Mouse (Mus musculus) kidney, adult 2 months (tissue): ENCODE data around the gene BC048403. TPM values are rescaled to one million over a fixed set of nuclear protein-coding genes. Genes with fewer than 3 reads are reported as not detected.

ENCODE experiments used
- DNase-seq: peaks from one replicate; pipeline ENCODE4 v3.0.0; 2021
- H3K27ac ChIP-seq: fragments of 200-500 bp; 2 replicates; pipeline ENCODE4 v1.5.1; 2012; ENCODE audit warnings: low read depth, low read length, control low read depth, inconsistent platforms; ENCODE audit not compliant: insufficient read depth
- H3K27me3 ChIP-seq: fragments of 200-500 bp; replicated peaks from 2 replicates; pipeline ENCODE4 v1.6.1; 2012; ENCODE audit warnings: mild to moderate bottlenecking, moderate library complexity, low read length, inconsistent platforms; ENCODE audit not compliant: control insufficient read depth, insufficient read depth
- H3K36me3 ChIP-seq: fragments of 200-500 bp; 2 replicates; pipeline ENCODE4 v1.6.1; 2012; ENCODE audit warnings: mild to moderate bottlenecking, moderate library complexity, low read length, inconsistent platforms; ENCODE audit not compliant: control insufficient read depth, insufficient read depth
- H3K4me1 ChIP-seq: fragments of 200-500 bp; 2 replicates; pipeline ENCODE4 v1.6.1; 2011; ENCODE audit warnings: low read length; ENCODE audit not compliant: control insufficient read depth, insufficient read depth
- H3K4me3 ChIP-seq: fragments of 200-500 bp; 2 replicates; pipeline ENCODE4 v1.5.1; 2011; ENCODE audit warnings: mild to moderate bottlenecking, low read depth, low read length, control low read depth; ENCODE audit not compliant: insufficient read depth
- CTCF ChIP-seq: fragments of 200-500 bp; conservative IDR thresholded peaks from 2 replicates; pipeline ENCODE4 v1.5.1; 2011; ENCODE audit warnings: low read depth, mild to moderate bottlenecking, control low read depth, low read length, moderate library complexity, mixed read lengths; ENCODE audit not compliant: insufficient read depth, insufficient read length
- POLR2A ChIP-seq: fragments of 200-500 bp; IDR thresholded peaks from one replicate; pipeline ENCODE4 v1.6.1; 2011; ENCODE audit warnings: low read depth, low read length, control low read depth
- WGBS: fragments of 180-500 bp; shearing (Covaris S2); methylation state at CpG from one replicate; pipeline ENCODE4 v1.1.7; 2018; 5-methylcytosine and 5-hydroxymethylcytosine counted together
- polyA plus RNA-seq: library from polyadenylated mRNA; depleted of rRNA; stranded (reverse); fragments of >200 nt; gene quantifications from 2 replicates; pipeline ENCODE4 v1.2.3, GENCODE M21; 2012

The BC048403 gene
- polyA plus RNA-seq, 1 experiment: 5.5 TPM

- TF ChIP-seq POLR2A (no peak), CTCF (no peak)
These were observed 7.2 kb upstream of the BC048403 start for GRCm38 (mm10) chr10:121732542-121732941.

DNA sequence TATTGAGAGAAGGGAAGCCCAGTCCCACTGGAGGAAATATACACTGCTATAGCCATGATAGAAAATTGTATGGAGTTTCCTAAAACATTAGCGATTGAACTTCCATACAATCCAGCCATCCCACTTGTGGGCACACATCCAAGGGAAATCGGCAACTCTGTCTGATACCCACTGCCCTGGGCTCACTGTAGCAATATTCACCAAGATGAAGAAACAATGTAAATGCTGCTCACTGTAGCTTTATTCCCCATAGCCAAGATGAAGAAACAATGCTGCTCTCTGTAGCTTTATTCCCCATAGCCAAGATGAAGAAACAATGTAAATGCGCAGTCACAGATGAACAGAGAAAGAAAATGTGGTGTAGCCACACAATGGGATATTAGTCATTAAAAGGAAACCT lies 2.5 kb upstream of the BC048403 start:
- H3K27ac ChIP-seq: no peak overlapping the region
- no peak overlapping the region for H3K4me3 ChIP-seq
- no peak for TF ChIP-seq POLR2A
- TF ChIP-seq CTCF: no peak
- no peak for DNase-seq
- 92% methylated on average over 3 of the region's 3 CpGs for WGBS
- H3K36me3 ChIP-seq: no peaks in the 10 kb centered on the region
- H3K27me3 ChIP-seq: no peaks in the 10 kb centered on the region
- no peaks in the 10 kb centered on the region for H3K4me1 ChIP-seq

More at GRCm38 (mm10) chr10:121732542-121732941, 7.2 kb upstream of the BC048403 start:
- WGBS: 88% methylated on average over 9 of the region's 9 CpGs
- no peak overlapping the region for H3K27ac ChIP-seq
- no peaks in the 10 kb centered on the region for H3K4me1 ChIP-seq
- no peaks in the 10 kb centered on the region for H3K36me3 ChIP-seq
- no peak overlapping the region for H3K4me3 ChIP-seq
- no peak for DNase-seq
- no peaks in the 10 kb centered on the region for H3K27me3 ChIP-seq

DNA sequence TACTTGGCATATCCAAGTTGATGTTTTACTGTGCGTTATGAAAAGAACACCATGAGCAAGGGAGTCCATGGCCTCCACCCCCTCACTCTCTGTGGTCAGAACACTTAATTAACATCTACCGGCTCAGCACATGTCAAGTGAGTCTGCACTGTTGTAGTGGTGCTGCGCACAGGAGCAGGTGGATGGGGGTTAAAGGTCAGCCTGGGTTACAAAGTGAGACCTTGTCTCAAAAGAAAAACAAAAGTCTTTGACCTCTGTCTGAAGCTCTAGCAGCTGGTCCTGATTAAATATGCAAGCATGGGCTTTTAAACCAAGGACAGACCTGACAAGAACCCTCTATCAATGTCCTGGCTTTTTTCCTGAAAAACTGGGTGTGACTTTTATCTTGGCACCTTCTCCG lies 2.6 kb downstream of the BC048403 start:
- H3K27me3 ChIP-seq: no peaks in the 10 kb centered on the region
- no peak overlapping the region for H3K4me3 ChIP-seq
- DNase-seq: no peak
- H3K27ac ChIP-seq: no peak overlapping the region
- H3K4me1 ChIP-seq: no peaks in the 10 kb centered on the region
- WGBS: 47% methylated on average over 4 of the region's 4 CpGs
- TF ChIP-seq CTCF (no peak), POLR2A (no peak)
- H3K36me3 ChIP-seq: peaks cover 2% of the 10 kb centered on the region

- no peak for TF ChIP-seq POLR2A
- TF ChIP-seq CTCF: no peak
- H3K4me1 ChIP-seq: no peaks in the 10 kb centered on the region
- no peaks in the 10 kb centered on the region for H3K27me3 ChIP-seq
- DNase-seq: no peak
- no peak overlapping the region for H3K4me3 ChIP-seq
- whole genome bisulfite sequencing: 97% methylated on average over 12 of the region's 12 CpGs
- H3K27ac ChIP-seq: no peak overlapping the region
- peaks cover 4% of the 10 kb centered on the region for H3K36me3 ChIP-seq
These were observed 10.4 kb downstream of the BC048403 start for GRCm38 (mm10) chr10:121750175-121750574.

DNA sequence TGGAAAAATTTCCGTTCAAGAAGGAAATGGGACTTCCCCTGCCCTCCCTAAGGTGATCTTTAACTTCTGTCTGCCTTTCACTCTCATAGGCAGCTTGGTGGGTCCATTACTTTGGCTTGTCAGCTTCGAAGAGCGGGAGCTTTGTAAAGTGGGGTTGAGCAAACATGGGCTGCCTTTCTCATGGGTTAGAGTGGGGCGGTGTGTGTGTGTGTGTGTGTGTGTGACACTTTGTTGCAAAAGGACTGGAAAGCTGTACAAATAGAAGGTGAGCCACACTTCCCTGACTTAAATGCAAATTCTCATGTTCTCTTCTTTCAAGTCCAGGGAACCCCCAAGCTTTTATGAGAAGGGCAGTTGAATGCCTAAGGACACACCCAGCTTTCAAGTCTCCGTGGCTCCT lies 14.5 kb downstream of the BC048403 start:
- Histone ChIP-seq H3K4me3 (no peak overlapping the region), H3K27me3 (no peaks in the 10 kb centered on the region), H3K27ac (no peak overlapping the region), H3K36me3 (peaks cover 2% of the 10 kb centered on the region; the same call in 1 of the 2 replicates), H3K4me1 (no peaks in the 10 kb centered on the region)
- no peak for DNase-seq
- TF ChIP-seq POLR2A (no peak), CTCF (no peak)
- WGBS: 68% methylated on average over 5 of the region's 5 CpGs

DNA sequence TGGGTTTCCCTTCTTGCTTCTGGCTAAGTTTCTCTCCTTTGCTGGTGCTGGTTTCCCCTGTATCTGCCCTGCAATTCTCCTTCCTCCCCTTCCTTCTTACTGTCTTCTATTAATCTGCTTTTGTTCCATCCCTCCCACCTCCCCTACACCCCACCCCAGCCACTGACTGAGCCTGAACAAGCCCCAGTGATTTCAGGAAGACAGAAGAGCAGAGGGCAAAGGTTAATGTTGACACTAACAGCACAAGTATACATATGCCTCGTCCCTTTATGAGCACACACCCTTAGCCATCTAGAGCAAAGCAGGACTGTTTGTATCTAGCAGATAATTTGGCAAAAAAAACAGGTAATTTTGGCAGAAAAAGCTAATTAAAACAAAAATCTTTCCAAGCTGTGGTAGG lies 16.1 kb downstream of the BC048403 start:
- Histone ChIP-seq H3K27ac (no peak overlapping the region), H3K36me3 (no peaks in the 10 kb centered on the region), H3K4me3 (no peak overlapping the region), H3K4me1 (no peaks in the 10 kb centered on the region), H3K27me3 (no peaks in the 10 kb centered on the region)
- WGBS: 25% methylated on average over 1 of the region's 1 CpGs
- TF ChIP-seq POLR2A (no peak), CTCF (no peak)
- DNase-seq: no peak

GRCm38 (mm10) chr10:121756677-121757076 lies 16.9 kb downstream of the BC048403 start:
- H3K27ac ChIP-seq: no peak overlapping the region

GRCm38 (mm10) chr10:121759095-121759494 lies 19.4 kb downstream of the BC048403 start:
- TF ChIP-seq CTCF (0 out of 2 replicates have a peak, but pooled peaks have one; percentile 18), POLR2A (no peak)
- DNase-seq: no peak
- no peak overlapping the region for H3K4me3 ChIP-seq
- no peaks in the 10 kb centered on the region for H3K27me3 ChIP-seq
- H3K27ac ChIP-seq: no peak overlapping the region
- 54% methylated on average over 8 of the region's 8 CpGs for WGBS
- no peaks in the 10 kb centered on the region for H3K36me3 ChIP-seq
- H3K4me1 ChIP-seq: no peaks in the 10 kb centered on the region

More at GRCm38 (mm10) chr10:121756677-121757076, 16.9 kb downstream of the BC048403 start:
- no peaks in the 10 kb centered on the region for H3K36me3 ChIP-seq
- H3K4me3 ChIP-seq: no peak overlapping the region
- no peak for TF ChIP-seq POLR2A
- no peak for TF ChIP-seq CTCF
- no peaks in the 10 kb centered on the region for H3K4me1 ChIP-seq
- DNase-seq: no peak
- 75% methylated on average over 4 of the region's 4 CpGs for WGBS
- H3K27me3 ChIP-seq: no peaks in the 10 kb centered on the region
